Mouse (Mus musculus): ENCODE measurements around the gene Fggy. TPM values are rescaled to one million over a fixed set of nuclear protein-coding genes. Genes with fewer than 3 reads are reported as not detected.
A peak's percentile ranks its signal among the peaks of the same experiment; 100 is the strongest.

The Fggy gene
- total RNA-seq, 2 experiments from 2014 or later, result 7.1 to 7.2 TPM

GRCm38 (mm10) chr4:95881751-95882350 is 324.5 kb downstream of the Fggy start:
- DNase-seq, result no peak
- intact Hi-C loops (cut with DNase I), result no loop called here

- DNase-seq, result no peak
- intact Hi-C loops (cut with DNase I), result no loop called here
Measured at GRCm38 (mm10) chr4:95884184-95885145, 327.2 kb downstream of the Fggy start.

- DNase-seq, result no peak
- intact Hi-C loops (cut with DNase I), result no loop called here
Measured at GRCm38 (mm10) chr4:95895199-95895754, 338.0 kb downstream of the Fggy start.

- intact Hi-C loops (cut with DNase I), result no loop called here
- DNase-seq, result no peak
Measured at GRCm38 (mm10) chr4:95896571-95896970, 339.3 kb downstream of the Fggy start.

GRCm38 (mm10) chr4:95897236-95897874 is 340.0 kb downstream of the Fggy start:
- DNase-seq, result no peak
- intact Hi-C loops (cut with DNase I), result no loop called here

- intact Hi-C loops (cut with DNase I), result no loop called here
- no peak for DNase-seq
Measured at GRCm38 (mm10) chr4:95898714-95899113, 341.4 kb downstream of the Fggy start.

- no peak for DNase-seq
- intact Hi-C loops (cut with DNase I), result no loop called here
Measured at GRCm38 (mm10) chr4:95899926-95900712, 342.8 kb downstream of the Fggy start.

- DNase-seq, result no peak
- intact Hi-C loops (cut with DNase I), result no loop called here
Measured at GRCm38 (mm10) chr4:95900815-95901214, 343.5 kb downstream of the Fggy start.

GRCm38 (mm10) chr4:95906141-95906540 is 348.8 kb downstream of the Fggy start:
- intact Hi-C loops (cut with DNase I), result no loop called here
- DNase-seq, result no peak

GRCm38 (mm10) chr4:95909689-95910654 is 352.7 kb downstream of the Fggy start:
- intact Hi-C loops (cut with DNase I), result no loop called here
- no peak for DNase-seq

GRCm38 (mm10) chr4:95913026-95913425 is 355.7 kb downstream of the Fggy start:
- intact Hi-C loops (cut with DNase I), result no loop called here
- DNase-seq, result no peak

- DNase-seq, result no peak
- intact Hi-C loops (cut with DNase I), result no loop called here
Measured at GRCm38 (mm10) chr4:95915628-95916579, 358.6 kb downstream of the Fggy start.

GRCm38 (mm10) chr4:95917703-95918102 is 360.4 kb downstream of the Fggy start:
- no peak for DNase-seq
- intact Hi-C loops (cut with DNase I), result no loop called here

- no peak for DNase-seq
- intact Hi-C loops (cut with DNase I), result no loop called here
Measured at GRCm38 (mm10) chr4:95920448-95920847, 363.1 kb downstream of the Fggy start.

- intact Hi-C loops (cut with DNase I), result loop anchor here (1.0 kb wide), 1 partner anchor 916 kb away; no protein-coding TSS in a partner anchor
Measured at GRCm38 (mm10) chr4:95924210-95925184, 367.2 kb downstream of the Fggy start.

GRCm38 (mm10) chr4:95928846-95929245 is 371.5 kb downstream of the Fggy start:
- DNase-seq, result no peak
- intact Hi-C loops (cut with DNase I), result no loop called here

More at GRCm38 (mm10) chr4:95924210-95925184, 367.2 kb downstream of the Fggy start:
- DNase-seq, result peak; percentile 71 to 79

GRCm38 (mm10) chr4:95929936-95930335 is 372.6 kb downstream of the Fggy start:
- intact Hi-C loops (cut with DNase I), result no loop called here
- DNase-seq, result no peak

Data from heart, postnatal 36 days (tissue).